In genomic region chr19:32601033-32601770, GRCm38 (mm10) we compare ENCODE assay signal across 21 mouse cellular contexts. TPM values are rescaled to one million over a fixed set of nuclear protein-coding genes. Genes with fewer than 3 reads are reported as not detected.
DNase-seq lines count a peak whose midpoint lies in the region; ATAC-seq and TF ChIP-seq lines count a peak whose summit lies in the region.
"Had no signal": no experiment of that assay in that cellular context is flagged by ENCODE, and none has a peak within 500 bp of the region (broad histone marks: within the 10 kb centered on the region; RNA-seq: fewer than 3 reads in every experiment).

No protein-coding gene starts in this region.

- H3K4me2 ChIP-seq in kidney, postnatal 0 days (ENCODE audit: low read length), result no peak overlapping the region
- no peak overlapping the region for H3K4me2 ChIP-seq in intestine, embryonic 16.5 days (ENCODE audit: low read depth, low read length)
- no peak overlapping the region for H3K4me2 ChIP-seq in stomach, embryonic 16.5 days (ENCODE audit: low read depth, low read length)
- H3K4me2 ChIP-seq: heart, embryonic 13.5 days; hindbrain, embryonic 15.5 days; lung, embryonic 15.5 days; midbrain, embryonic 12.5 days had no signal

- TF ChIP-seq CTCF in kidney, postnatal 0 days (IDR thresholded peaks at IDR 0.05; ENCODE audit: low read depth), result no peak

- H3K4me3 ChIP-seq in kidney, postnatal 0 days (replicated peaks; ENCODE audit: low read depth, low read length), result no peak overlapping the region
- no peak overlapping the region for H3K4me3 ChIP-seq in intestine, embryonic 16.5 days (ENCODE audit: low read length)
- H3K4me3 ChIP-seq in stomach, embryonic 16.5 days (replicated peaks; ENCODE audit: low read length), result no peak overlapping the region
- H3K4me3 ChIP-seq: erythroblast, embryonic 14.5 days; heart, embryonic 13.5 days; hindbrain, embryonic 15.5 days; layer of hippocampus, adult 2 months; lung, embryonic 15.5 days; midbrain, embryonic 12.5 days had no signal

- no peak overlapping the region for H3K27ac ChIP-seq in kidney, postnatal 0 days
- H3K27ac ChIP-seq in intestine, embryonic 16.5 days (ENCODE audit: low read length), result peak overlapping the region; percentile 76
- H3K27ac ChIP-seq in stomach, embryonic 16.5 days (ENCODE audit: low read length), result peak overlapping the region; percentile 47
- H3K27ac ChIP-seq: heart, embryonic 13.5 days; hindbrain, embryonic 15.5 days; layer of hippocampus, adult 2 months; lung, embryonic 15.5 days; macrophage; midbrain, embryonic 12.5 days had no signal

- no peak overlapping the region for H3K9ac ChIP-seq in kidney, postnatal 0 days (ENCODE audit: low read depth, low read length)
- no peak overlapping the region for H3K9ac ChIP-seq in intestine, embryonic 16.5 days (ENCODE audit: low read depth, low read length)
- no peak overlapping the region for H3K9ac ChIP-seq in stomach, embryonic 16.5 days (ENCODE audit: low read length)
- H3K9ac ChIP-seq: heart, embryonic 13.5 days; hindbrain, embryonic 15.5 days; lung, embryonic 15.5 days; midbrain, embryonic 12.5 days had no signal

- no peaks in the 10 kb centered on the region for H3K4me1 ChIP-seq in kidney, postnatal 0 days (replicated peaks; ENCODE audit: insufficient read depth, low read length)
- H3K4me1 ChIP-seq in intestine, embryonic 16.5 days (ENCODE audit: control insufficient read depth, insufficient read depth, low read length), result peaks cover 3% of the 10 kb centered on the region; the same call in 1 of the 2 replicates
- 0 out of 2 replicates have a peak, but pooled peaks cover under 1% of the 10 kb centered on the region for H3K4me1 ChIP-seq in stomach, embryonic 16.5 days (ENCODE audit: control insufficient read depth, insufficient read depth, low read length)
- H3K4me1 ChIP-seq: heart, embryonic 13.5 days had no signal

- peak; percentile 50 to 77 for DNase-seq in adrenal gland, adult (ENCODE audit: inconsistent age in 2 of 2, low spot score in 1 of 2)
- DNase-seq in adrenal gland, postnatal 14 days, result no peak
- DNase-seq in kidney, postnatal 0 days (ENCODE audit: low spot score), result no peak
- DNase-seq in kidney, adult 11 months, result no peak
- no peak for DNase-seq in cerebellum, adult 8-10 months
- no peak for DNase-seq in cerebellum, adult 9-10 months
- DNase-seq: adrenal gland, postnatal 25 days; cerebellum, postnatal 14 days; embryo, embryonic 11 days; heart, postnatal 36 days had no signal

- H3K27me3 ChIP-seq in kidney, postnatal 0 days (ENCODE audit: insufficient read depth, low read length), result no peaks in the 10 kb centered on the region
- H3K27me3 ChIP-seq in intestine, embryonic 16.5 days (replicated peaks; ENCODE audit: control insufficient read depth, insufficient read depth, low read length), result no peaks in the 10 kb centered on the region
- H3K27me3 ChIP-seq in stomach, embryonic 16.5 days (ENCODE audit: control insufficient read depth, insufficient read depth, low read length), result no peaks in the 10 kb centered on the region
- H3K27me3 ChIP-seq: CH12.LX had no signal

- 67% methylated on average over 6 of the region's 6 CpGs for WGBS in kidney, postnatal 0 days
- WGBS in intestine, embryonic 16.5 days, result 54% methylated on average over 6 of the region's 6 CpGs
- WGBS in stomach, embryonic 16.5 days, result 62% methylated on average over 6 of the region's 6 CpGs

- no peaks in the 10 kb centered on the region for H3K9me3 ChIP-seq in kidney, postnatal 0 days (replicated peaks; ENCODE audit: low read length)
- H3K9me3 ChIP-seq in intestine, embryonic 16.5 days (ENCODE audit: control insufficient read depth, low read length), result no peaks in the 10 kb centered on the region
- H3K9me3 ChIP-seq in stomach, embryonic 16.5 days (replicated peaks; ENCODE audit: control insufficient read depth, low read length), result no peaks in the 10 kb centered on the region
- H3K9me3 ChIP-seq: heart, embryonic 13.5 days; hindbrain, embryonic 15.5 days; lung, embryonic 15.5 days; midbrain, embryonic 12.5 days had no signal

- peak; percentile 59 for ATAC-seq in kidney, postnatal 0 days (replicated peaks; ENCODE audit: low FRiP score, low read depth)
- peak; percentile 87 for ATAC-seq in intestine, embryonic 16.5 days
- ATAC-seq in stomach, embryonic 16.5 days (ENCODE audit: insufficient read depth, low FRiP score), result peak; percentile 66; the same call in 1 of the 2 replicates
- ATAC-seq: forebrain, embryonic 14.5 days had no signal

- H3K36me3 ChIP-seq in kidney, postnatal 0 days (ENCODE audit: insufficient read depth, low read length), result no peaks in the 10 kb centered on the region
- no peaks in the 10 kb centered on the region for H3K36me3 ChIP-seq in intestine, embryonic 16.5 days (ENCODE audit: control insufficient read depth, insufficient read depth, low read length)
- no peaks in the 10 kb centered on the region for H3K36me3 ChIP-seq in stomach, embryonic 16.5 days (ENCODE audit: control insufficient read depth, insufficient read depth, low read length)
- H3K36me3 ChIP-seq: heart, embryonic 13.5 days; hindbrain, embryonic 15.5 days; lung, embryonic 15.5 days; midbrain, embryonic 12.5 days had no signal

RNA-seq across cellular contexts. Expression of gene Papss2, which starts 5.6 kb away (rescaled TPM):
- total RNA-seq in adrenal gland, postnatal 14 days (2021), result 27.7 and 36.4 TPM in 2 replicates
- 27.1 and 28.3 TPM in 2 replicates for polyA plus RNA-seq in kidney, postnatal 0 days (2015; fragmentation: Nextera tagmentation; extraction: Ambion mirVana)
- polyA plus RNA-seq in intestine, embryonic 16.5 days (2015; fragmentation: Nextera tagmentation; extraction: Ambion mirVana), result 11.0 and 13.5 TPM in 2 replicates
- 11.0 and 13.0 TPM in 2 replicates for polyA plus RNA-seq in stomach, embryonic 16.5 days (2015; fragmentation: Nextera tagmentation; extraction: Ambion mirVana)

Comparison
In these comparisons a context has a peak if more than half of its experiments do, and no peak if none do; other contexts are left out.
1. DNase-seq: peak in adrenal gland, adult (2 of 2); none in adrenal gland, postnatal 14 days (single experiment), kidney, postnatal 0 days (single experiment), kidney, adult 11 months (single experiment), cerebellum, adult 8-10 months (single experiment) and cerebellum, adult 9-10 months (single experiment).
2. Peak in every context shown above with its lines, with median percentiles within 50 percentile points of each other: ATAC-seq.